Mouse (Mus musculus) cerebellum, adult 11 months (tissue): ENCODE data around the gene Prpf6.

Source experiments
- DNase-seq: peaks from one replicate; pipeline ENCODE4 v3.0.0; 2022

Gene Prpf6

GRCm38 (mm10) chr2:181580131-181580772, 11.4 kb upstream of the Prpf6 start:
- no peak for DNase-seq

GRCm38 (mm10) chr2:181581016-181581401, 10.7 kb upstream of the Prpf6 start:
- peak; percentile 81 for DNase-seq

- peak; percentile 84 for DNase-seq
These were observed 10.1 kb upstream of the Prpf6 start for GRCm38 (mm10) chr2:181581402-181582120.

- no peak for DNase-seq
These were observed 9.3 kb upstream of the Prpf6 start for GRCm38 (mm10) chr2:181582358-181582757.

GRCm38 (mm10) chr2:181582939-181583338, 8.7 kb upstream of the Prpf6 start:
- DNase-seq: no peak

- DNase-seq: no peak
These were observed 8.0 kb upstream of the Prpf6 start for GRCm38 (mm10) chr2:181583460-181584257.

DNA sequence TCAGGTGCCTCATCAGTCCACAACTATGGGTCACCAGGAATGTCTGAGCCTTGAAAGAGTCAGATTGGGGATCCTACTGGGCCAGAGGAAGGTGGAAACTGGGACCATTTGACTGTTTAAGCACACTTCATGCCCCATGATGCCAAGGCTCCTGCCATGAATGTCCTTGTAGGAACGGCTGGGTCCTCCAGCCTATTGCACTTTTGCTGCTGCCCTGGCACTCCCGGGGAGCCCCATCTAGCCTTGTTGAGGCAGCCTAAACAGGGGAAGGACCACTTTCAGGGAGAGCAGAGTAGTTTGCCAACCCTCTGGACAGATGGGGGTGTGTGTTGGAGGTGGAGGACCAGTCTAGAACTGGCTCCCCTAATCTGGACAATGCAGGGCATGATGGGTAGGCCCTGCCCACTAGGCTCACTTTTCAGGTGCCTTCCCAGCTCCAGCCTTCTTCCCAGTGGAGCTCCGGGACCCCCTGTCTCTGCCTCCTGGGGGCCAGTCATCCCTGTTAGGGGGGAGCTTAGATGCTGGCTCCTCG, 7.2 kb upstream of the Prpf6 start, which contains the start of gene Uckl1:
Uckl1 (minus strand) TSS at position 482 of the 532 bp plus-strand sequence.
- DNase-seq: no peak

GRCm38 (mm10) chr2:181585506-181585905, 6.2 kb upstream of the Prpf6 start:
- no peak for DNase-seq

- DNase-seq: no peak
These were observed 5.5 kb upstream of the Prpf6 start for GRCm38 (mm10) chr2:181586124-181586523.

DNA sequence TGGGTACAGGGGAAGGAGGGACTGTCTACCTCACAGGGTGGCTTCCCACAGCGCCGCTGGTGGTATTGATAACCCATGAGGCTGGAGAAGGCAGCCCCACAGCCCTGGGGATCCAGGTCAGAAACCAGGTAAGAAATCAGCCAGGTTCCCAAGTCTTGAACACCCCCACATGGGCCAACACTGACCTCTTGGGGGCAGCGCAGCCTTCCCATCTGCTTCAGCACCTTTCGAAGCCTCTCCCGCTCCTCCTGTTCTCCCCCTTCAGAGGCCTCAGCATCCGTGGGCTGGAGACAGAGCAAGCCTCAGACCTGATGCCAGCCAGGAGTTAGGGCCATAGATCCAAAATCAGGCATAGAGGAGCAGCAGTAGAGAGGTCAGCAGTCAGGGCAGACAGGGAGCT, 3.9 kb upstream of the Prpf6 start:
- no peak for DNase-seq

DNA sequence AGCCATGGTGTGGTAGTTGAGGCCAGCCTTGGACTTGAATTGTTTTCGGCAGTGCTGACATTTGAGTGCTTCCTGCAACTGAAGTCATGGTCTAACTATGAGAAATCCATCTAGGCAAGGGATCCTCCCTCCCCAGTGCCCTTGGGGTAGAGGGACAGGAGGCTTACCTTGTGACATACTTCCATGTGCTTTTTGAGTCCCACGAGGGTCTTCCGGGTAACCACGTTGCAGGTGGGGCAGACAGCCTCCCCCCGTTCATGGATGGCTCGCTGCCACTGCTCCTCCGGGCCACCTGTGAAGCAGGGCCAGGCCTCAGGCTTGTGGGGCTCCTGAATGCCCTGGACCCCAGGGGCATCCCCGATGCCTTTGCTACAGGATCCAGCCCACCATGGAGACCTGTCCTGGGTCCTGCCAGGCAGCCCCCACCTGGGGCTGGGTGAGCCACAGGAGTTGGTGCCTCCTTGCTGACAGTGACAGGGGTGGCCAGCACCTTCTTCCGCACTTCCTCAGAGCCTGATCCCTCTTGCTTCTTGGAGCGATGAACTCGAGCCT, 3.4 kb upstream of the Prpf6 start:
- DNase-seq: no peak

DNA sequence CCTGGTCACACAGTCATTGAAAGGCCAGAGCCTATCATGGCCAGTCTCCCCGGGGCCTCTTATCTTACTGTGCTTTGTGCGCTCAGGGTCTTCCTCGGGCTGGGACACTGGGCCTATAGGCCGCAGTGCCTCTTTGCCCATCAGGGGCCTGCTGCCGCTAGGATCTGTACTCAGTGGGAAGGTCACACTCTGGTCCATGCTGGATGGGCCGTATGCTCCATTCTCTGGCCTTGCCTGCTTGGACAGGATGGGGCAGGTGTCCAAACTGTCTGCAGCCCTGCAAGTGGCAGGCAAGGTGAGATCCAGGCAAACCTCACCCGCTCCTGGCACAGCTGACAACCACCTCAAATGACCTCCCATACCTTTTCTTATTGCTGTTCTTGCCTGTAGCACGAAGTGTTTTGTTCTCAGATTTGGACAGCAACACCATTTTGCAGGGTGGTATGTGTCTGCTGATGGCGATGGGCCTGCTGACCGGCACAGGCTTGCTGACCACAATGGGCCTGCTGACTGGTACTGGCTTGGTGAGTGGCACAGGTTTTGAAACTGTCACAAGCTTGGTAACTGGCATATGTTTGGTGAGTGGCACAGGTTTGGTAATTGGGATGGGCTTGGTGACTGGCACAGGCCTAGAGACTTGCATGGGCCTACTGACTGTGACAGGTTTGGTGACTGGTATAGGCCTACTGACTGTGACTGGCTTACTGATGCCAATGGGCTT, 2.5 kb upstream of the Prpf6 start:
- DNase-seq: no peak

GRCm38 (mm10) chr2:181589732-181590105, 1.9 kb upstream of the Prpf6 start:
- DNase-seq: no peak

- no peak for DNase-seq
These were observed 1.2 kb upstream of the Prpf6 start for GRCm38 (mm10) chr2:181590471-181590870.

- DNase-seq: peak; percentile 79
These were observed 768 bp downstream of the Prpf6 start, which contains the start of gene Zfp512b for GRCm38 (mm10) chr2:181592231-181593041. Gene Zfp512b, minus strand, starts transcription at chr2:181592803.

DNA sequence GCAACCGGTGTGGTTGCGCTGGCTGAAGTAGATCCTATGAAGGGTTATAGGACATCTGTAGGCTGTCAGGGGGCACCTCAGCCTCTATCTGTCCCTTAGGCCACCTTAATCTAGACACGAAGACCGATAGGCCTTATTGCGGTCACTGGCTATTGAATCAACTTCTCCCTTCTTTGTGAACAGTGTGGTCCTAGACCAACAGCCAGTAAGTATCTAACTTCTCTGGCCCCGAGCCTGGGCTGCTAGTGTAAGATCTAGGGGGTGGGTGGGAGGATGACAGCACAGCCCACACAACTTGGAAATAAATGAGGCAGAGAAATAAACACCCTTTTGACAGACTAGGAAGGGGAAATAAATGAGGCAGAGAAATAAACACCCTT, 1.4 kb downstream of the Prpf6 start:
- peak; percentile 22 for DNase-seq

DNA sequence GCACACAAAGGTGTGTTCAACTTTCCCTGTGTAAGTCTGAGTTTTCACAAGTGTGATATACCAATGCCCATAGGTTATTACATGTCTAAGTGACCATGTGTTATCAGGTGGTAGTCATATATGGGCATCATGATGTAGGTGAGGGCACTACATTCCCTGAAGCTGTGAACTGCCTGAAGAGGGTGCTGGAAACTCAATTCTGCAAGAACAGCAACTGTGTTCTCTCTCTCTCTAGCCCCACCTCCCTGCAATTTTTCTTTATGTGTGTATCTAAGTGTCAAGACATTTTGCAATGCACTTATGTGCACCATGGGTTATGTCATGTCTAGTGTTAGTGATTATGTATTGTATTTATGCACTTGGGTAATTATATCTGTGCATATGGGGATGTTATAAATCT, 2.3 kb downstream of the Prpf6 start:
- no peak for DNase-seq

DNA sequence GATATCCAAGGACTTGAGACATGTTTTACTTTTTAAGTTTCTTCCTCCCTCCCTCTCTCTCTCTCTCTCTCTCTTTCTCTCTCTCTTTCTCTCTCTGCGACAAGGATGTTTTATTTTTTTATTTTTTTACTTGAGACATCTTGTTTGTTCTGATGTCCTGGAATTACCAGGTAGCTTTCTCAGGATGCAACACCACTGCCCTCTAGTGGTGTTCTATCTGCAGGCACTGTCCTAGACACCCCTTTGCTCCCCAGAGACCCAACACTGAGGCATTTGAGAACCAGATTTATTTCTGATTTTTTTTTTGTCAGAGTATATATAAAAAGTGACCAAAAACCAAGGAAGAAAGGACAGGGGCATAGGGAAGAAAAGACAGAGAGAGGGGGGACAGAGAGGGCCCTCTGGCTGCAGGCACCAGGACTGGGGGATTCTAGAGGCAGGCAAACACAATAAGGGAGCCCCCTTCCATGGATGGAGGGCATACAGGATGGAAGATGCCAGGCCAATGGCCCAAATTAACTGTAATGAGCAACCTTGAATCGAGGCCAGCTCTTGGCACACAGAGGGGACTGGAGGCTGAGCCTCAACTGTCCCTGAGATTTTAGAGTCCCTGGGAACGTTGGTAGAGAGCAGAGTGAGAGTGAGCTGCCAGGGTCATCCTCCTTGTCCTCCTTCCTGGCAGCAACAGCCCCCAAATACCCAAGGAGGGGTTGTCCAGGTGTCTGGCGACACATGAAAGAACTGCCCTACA, 3.5 kb downstream of the Prpf6 start:
- DNase-seq: peak; percentile 62

GRCm38 (mm10) chr2:181596221-181596960, 4.7 kb downstream of the Prpf6 start:
- no peak for DNase-seq
